In genomic region chr15:93227764-93228079, GRCm38 (mm10) we compare ENCODE assay signal across 9 mouse cellular contexts. TPM values are rescaled to one million over a fixed set of nuclear protein-coding genes. Genes with fewer than 3 reads are reported as not detected.
DNase-seq lines count a peak whose midpoint lies in the region; ATAC-seq and TF ChIP-seq lines count a peak whose summit lies in the region.
"Had no signal": no experiment of that assay in that cellular context is flagged by ENCODE, and none has a peak within 500 bp of the region (broad histone marks: within the 10 kb centered on the region; RNA-seq: fewer than 3 reads in every experiment).

No protein-coding gene starts in this region.

- no peak overlapping the region for H3K27ac ChIP-seq in intestine, postnatal 0 days (ENCODE audit: low read depth, low read length)
- no peak overlapping the region for H3K27ac ChIP-seq in liver, embryonic 11.5 days (ENCODE audit: low read depth, low read length)
- H3K27ac ChIP-seq: embryonic facial prominence, embryonic 15.5 days had no signal

- no peak for TF ChIP-seq POLR2A in lung, adult 2 months (IDR thresholded peaks at IDR 0.05; ENCODE audit: borderline replicate concordance, extremely low read depth, low read depth, low read length)

- no peak overlapping the region for H3K9ac ChIP-seq in intestine, postnatal 0 days (ENCODE audit: low read depth, low read length)
- no peak overlapping the region for H3K9ac ChIP-seq in liver, embryonic 11.5 days (ENCODE audit: low read depth, low read length)
- H3K9ac ChIP-seq: embryonic facial prominence, embryonic 15.5 days had no signal

- H3K36me3 ChIP-seq in intestine, postnatal 0 days (ENCODE audit: control insufficient read depth, insufficient read depth), result no peaks in the 10 kb centered on the region
- H3K36me3 ChIP-seq in liver, embryonic 11.5 days (ENCODE audit: control insufficient read depth, insufficient read depth, low read length), result no peaks in the 10 kb centered on the region
- H3K36me3 ChIP-seq: embryonic facial prominence, embryonic 15.5 days had no signal

- H3K4me2 ChIP-seq in intestine, postnatal 0 days (replicated peaks; ENCODE audit: low read depth), result no peak overlapping the region
- H3K4me2 ChIP-seq in liver, embryonic 11.5 days, result no peak overlapping the region
- H3K4me2 ChIP-seq: embryonic facial prominence, embryonic 15.5 days had no signal

- TF ChIP-seq CTCF in lung, adult 2 months (IDR thresholded peaks at IDR 0.05; ENCODE audit: insufficient read depth, low read length), result peak; percentile 67
- peak; percentile 80 for TF ChIP-seq CTCF in intestine, postnatal 0 days (IDR thresholded peaks at IDR 0.05; ENCODE audit: low read depth)

- 16% methylated on average over 6 of the region's 6 CpGs for WGBS in lung, adult 2 months
- 24% methylated on average over 6 of the region's 6 CpGs for WGBS in intestine, postnatal 0 days
- 32% methylated on average over 6 of the region's 6 CpGs for WGBS in liver, embryonic 11.5 days

- no peaks in the 10 kb centered on the region for H3K27me3 ChIP-seq in intestine, postnatal 0 days (replicated peaks; ENCODE audit: control insufficient read depth, insufficient read depth, low read length)
- no peaks in the 10 kb centered on the region for H3K27me3 ChIP-seq in liver, embryonic 11.5 days (replicated peaks; ENCODE audit: control insufficient read depth, insufficient read depth, low read length)
- H3K27me3 ChIP-seq: embryonic facial prominence, embryonic 15.5 days had no signal

- H3K9me3 ChIP-seq in intestine, postnatal 0 days (ENCODE audit: control insufficient read depth), result no peaks in the 10 kb centered on the region
- H3K9me3 ChIP-seq in liver, embryonic 11.5 days (ENCODE audit: control insufficient read depth, low read length), result no peaks in the 10 kb centered on the region
- H3K9me3 ChIP-seq: embryonic facial prominence, embryonic 15.5 days had no signal

- no peaks in the 10 kb centered on the region for H3K4me1 ChIP-seq in lung, adult 2 months (ENCODE audit: control insufficient read depth, insufficient read depth, low read length)
- H3K4me1 ChIP-seq in intestine, postnatal 0 days (replicated peaks; ENCODE audit: control insufficient read depth, insufficient read depth, low read length), result no peaks in the 10 kb centered on the region
- no peaks in the 10 kb centered on the region for H3K4me1 ChIP-seq in liver, embryonic 11.5 days (replicated peaks; ENCODE audit: control insufficient read depth, insufficient read depth, low read length)
- H3K4me1 ChIP-seq: embryonic facial prominence, embryonic 15.5 days had no signal

- no peak for ATAC-seq in intestine, postnatal 0 days
- ATAC-seq in liver, embryonic 11.5 days (replicated peaks; ENCODE audit: low FRiP score), result no peak; the same call in 1 of the 2 replicates
- no peak for ATAC-seq in monocyte, adult 5-6 weeks (replicated peaks; ENCODE audit: insufficient number of reproducible peaks, low FRiP score, low TSS enrichment, poor library complexity, severe bottlenecking)

- H3K4me3 ChIP-seq in lung, adult 2 months (replicated peaks; ENCODE audit: extremely low read depth, low read depth, low read length), result no peak overlapping the region
- no peak overlapping the region for H3K4me3 ChIP-seq in intestine, postnatal 0 days (ENCODE audit: low read depth, low read length)
- H3K4me3 ChIP-seq in liver, embryonic 11.5 days (ENCODE audit: low read depth, low read length), result no peak overlapping the region
- H3K4me3 ChIP-seq: embryonic facial prominence, embryonic 15.5 days had no signal

- no peak for DNase-seq in lung, adult 2 months
- no peak for DNase-seq in lung, adult 18-20 months
- DNase-seq in adrenal gland, adult 2 months, result peak; percentile 24
- peak; percentile 14 for DNase-seq in fibroblast of lung, adult 2 months (ENCODE audit: low read depth)
- DNase-seq in liver, embryonic 11.5 days (ENCODE audit: low spot score), result peak; percentile 36
- DNase-seq in right cerebral cortex, adult 18-20 months, result peak; percentile 59

RNA-seq across cellular contexts. Expression of gene Gxylt1, which starts 47.3 kb away (rescaled TPM):
- polyA plus RNA-seq in lung, adult 2 months (2012; rRNA removed), result 3.8 and 6.8 TPM in 2 replicates
- total RNA-seq in adrenal gland, adult 2 months (2021), result 10 to 100 TPM; 22.5 to 46.4 TPM
- 1.2 and 2.2 TPM in 2 replicates for polyA plus RNA-seq in adrenal gland, adult 2 months (2012; rRNA removed)
- polyA plus RNA-seq in intestine, postnatal 0 days (2015; fragmentation: Nextera tagmentation; extraction: Ambion mirVana), result 4.9 and 5.5 TPM in 2 replicates
- polyA plus RNA-seq in liver, embryonic 11.5 days (2014; fragmentation: Nextera tagmentation; extraction: Ambion mirVana), result 10.4 and 10.7 TPM in 2 replicates
- total RNA-seq in monocyte, adult 5-6 weeks (2017), result 47.3 to 60.0 TPM (median 56.2 TPM) in 3 replicates

Comparison
In these comparisons a context has a peak if more than half of its experiments do, and no peak if none do; other contexts are left out.
1. DNase-seq: peak in adrenal gland, adult 2 months (single experiment), fibroblast of lung, adult 2 months (single experiment), liver, embryonic 11.5 days (single experiment) and right cerebral cortex, adult 18-20 months (single experiment); none in lung, adult 2 months (single experiment) and lung, adult 18-20 months (0 of 2).